Mouse (Mus musculus): ENCODE measurements around the gene Gnpat. TPM values are rescaled to one million over a fixed set of nuclear protein-coding genes. Genes with fewer than 3 reads are reported as not detected.

The Gnpat gene
- polyA plus RNA-seq, 1 experiment = 84.6 TPM

DNA sequence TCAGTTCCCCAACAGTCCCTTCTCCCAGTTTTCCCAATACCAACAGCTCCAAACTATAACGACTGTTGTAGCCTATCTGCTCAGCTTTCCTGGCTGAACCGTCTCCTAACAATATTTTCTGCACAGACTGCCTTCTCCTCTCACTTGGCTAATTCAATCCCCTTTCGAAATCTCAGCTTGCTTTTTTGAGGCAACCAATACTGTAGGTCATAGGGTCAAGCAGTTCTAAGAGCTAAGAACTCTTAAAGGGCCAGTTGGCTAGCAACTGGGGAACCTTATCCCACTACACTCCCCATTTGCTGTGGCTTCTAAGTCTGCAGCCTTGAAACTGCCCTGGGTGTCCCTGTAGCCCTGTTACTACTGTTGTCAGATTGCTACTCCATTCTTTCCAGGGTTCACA lies 17.7 kb upstream of the Gnpat start:
- TF ChIP-seq POLR2A (IDR thresholded peaks at IDR 0.05; ENCODE audit: borderline replicate concordance, extremely low read depth, insufficient read depth, insufficient read length, poor library complexity, severe bottlenecking) (no peak), CTCF (IDR thresholded peaks at IDR 0.05; ENCODE audit: borderline replicate concordance, extremely low read depth, insufficient read depth, insufficient read length) (no peak)
- DNase-seq (ENCODE audit: low read depth) = no peak

DNA sequence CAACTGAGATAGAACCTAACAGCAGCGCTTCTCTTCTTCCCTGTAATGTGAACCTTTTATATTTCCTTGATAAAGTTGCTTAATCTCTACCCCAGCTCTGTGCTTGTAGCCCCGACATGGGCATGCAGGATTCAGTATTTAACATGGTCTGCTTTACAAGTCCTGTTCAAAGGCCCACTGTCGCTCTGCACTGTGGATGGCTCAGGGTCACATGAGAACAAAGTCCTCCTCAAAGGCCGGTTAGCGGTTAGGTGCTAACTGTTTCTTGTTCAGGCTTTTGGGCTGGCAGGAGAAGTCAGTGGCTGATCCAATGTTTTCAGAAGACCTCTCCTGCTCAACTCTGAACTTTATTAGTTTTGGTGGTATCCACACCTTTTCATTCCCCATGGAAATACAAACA lies 17.3 kb upstream of the Gnpat start:
- DNase-seq (ENCODE audit: low read depth) = no peak
- TF ChIP-seq POLR2A (IDR thresholded peaks at IDR 0.05; ENCODE audit: borderline replicate concordance, extremely low read depth, insufficient read depth, insufficient read length, poor library complexity, severe bottlenecking) (no peak), CTCF (IDR thresholded peaks at IDR 0.05; ENCODE audit: borderline replicate concordance, extremely low read depth, insufficient read depth, insufficient read length) (no peak)

DNA sequence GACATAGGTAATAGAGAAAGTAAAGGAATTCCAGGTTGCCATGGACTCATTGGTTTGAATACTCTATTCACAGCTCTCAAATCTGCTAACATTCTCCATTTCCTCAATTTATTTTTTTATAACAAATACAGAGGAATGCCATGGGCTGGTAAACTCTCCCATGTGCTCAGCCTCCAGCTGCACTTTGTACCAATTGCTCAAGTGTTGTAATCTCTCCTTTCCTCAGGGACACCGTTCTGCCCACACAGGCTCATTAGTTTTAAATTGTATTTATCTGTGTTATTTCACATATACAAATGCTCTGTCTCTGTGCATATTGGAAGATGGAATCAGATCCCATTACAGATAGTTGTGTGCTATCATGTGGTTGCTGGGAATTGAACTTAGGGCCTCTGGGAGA lies 9.3 kb upstream of the Gnpat start:
- no peak for TF ChIP-seq CTCF (IDR thresholded peaks at IDR 0.05; ENCODE audit: borderline replicate concordance, extremely low read depth, insufficient read depth, insufficient read length)
- no peak for TF ChIP-seq POLR2A (IDR thresholded peaks at IDR 0.05; ENCODE audit: borderline replicate concordance, extremely low read depth, insufficient read depth, insufficient read length, poor library complexity, severe bottlenecking)
- no peak for DNase-seq (ENCODE audit: low read depth)

DNA sequence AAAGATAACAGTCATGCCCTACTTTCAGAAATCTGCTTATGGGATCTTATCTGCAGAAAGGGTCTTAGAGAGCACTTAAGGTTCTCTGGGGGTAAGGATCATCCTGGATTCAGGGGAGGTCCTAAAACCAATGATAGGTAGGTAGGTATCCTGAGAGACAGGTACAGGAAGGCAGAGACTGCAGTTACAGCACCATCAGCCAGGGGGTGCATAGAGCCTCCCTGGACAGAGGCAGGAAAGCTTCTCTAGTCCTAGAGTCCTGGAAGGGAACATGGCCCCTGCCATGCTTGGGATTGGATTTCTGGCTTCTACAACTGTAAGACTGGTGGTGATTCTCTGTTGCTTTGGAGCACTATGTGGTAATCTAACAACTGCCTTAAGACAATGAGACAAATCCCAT lies 3.4 kb upstream of the Gnpat start:
- DNase-seq (ENCODE audit: low read depth) = no peak
- TF ChIP-seq CTCF (IDR thresholded peaks at IDR 0.05; ENCODE audit: borderline replicate concordance, extremely low read depth, insufficient read depth, insufficient read length) (peak; percentile 36; the same call in 1 of the 2 replicates), POLR2A (IDR thresholded peaks at IDR 0.05; ENCODE audit: borderline replicate concordance, extremely low read depth, insufficient read depth, insufficient read length, poor library complexity, severe bottlenecking) (no peak)

DNA sequence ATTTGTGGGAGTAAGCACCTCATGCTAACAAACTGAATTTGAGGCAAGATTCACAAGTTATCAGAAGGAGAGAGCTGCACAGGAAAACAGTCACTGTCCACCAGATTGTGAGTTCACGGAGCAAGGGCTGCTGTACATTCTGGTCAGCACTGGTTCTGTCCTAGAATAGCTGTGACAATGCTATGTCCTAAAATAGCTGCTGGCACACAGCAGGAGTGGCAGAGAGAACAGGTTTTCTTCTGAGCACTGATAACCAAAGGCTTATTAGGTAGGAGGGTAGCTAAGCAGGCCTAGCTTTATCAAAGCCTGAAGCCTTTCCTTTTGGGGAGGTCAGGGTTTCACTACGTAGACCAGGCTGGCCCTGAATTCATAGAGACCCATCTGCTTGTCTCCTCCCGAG lies 2.6 kb upstream of the Gnpat start:
- no peak for DNase-seq (ENCODE audit: low read depth)
- TF ChIP-seq CTCF (IDR thresholded peaks at IDR 0.05; ENCODE audit: borderline replicate concordance, extremely low read depth, insufficient read depth, insufficient read length) = no peak
- TF ChIP-seq POLR2A (IDR thresholded peaks at IDR 0.05; ENCODE audit: borderline replicate concordance, extremely low read depth, insufficient read depth, insufficient read length, poor library complexity, severe bottlenecking) = no peak

DNA sequence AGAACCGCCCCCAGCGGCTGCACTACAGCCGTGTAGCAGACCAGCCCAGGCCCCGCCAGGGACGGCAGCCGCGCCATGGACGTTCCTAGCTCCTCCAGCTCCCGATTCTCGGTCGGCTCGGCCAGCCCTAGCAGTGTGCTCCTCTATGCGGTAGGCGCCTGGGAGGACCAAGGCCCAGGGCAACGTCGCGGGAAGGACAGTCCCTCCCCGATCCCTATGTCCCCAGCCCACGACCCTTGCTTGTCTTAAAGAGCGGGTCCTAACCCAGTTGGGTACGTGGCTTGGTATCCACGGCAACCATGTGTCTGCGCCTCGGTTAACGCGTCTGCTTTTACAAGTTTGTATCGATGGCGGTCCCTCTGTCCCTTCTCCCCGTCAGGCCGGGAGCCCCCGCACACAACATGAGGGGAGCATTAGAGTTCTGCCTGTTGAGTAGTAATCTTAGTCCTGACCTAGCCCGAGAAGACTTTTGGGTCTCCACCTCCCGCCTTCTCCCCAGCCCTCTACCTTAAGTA lies 387 bp downstream of the Gnpat start:
- no peak for DNase-seq (ENCODE audit: low read depth)
- TF ChIP-seq POLR2A (IDR thresholded peaks at IDR 0.05; ENCODE audit: borderline replicate concordance, extremely low read depth, insufficient read depth, insufficient read length, poor library complexity, severe bottlenecking) = no peak
- TF ChIP-seq CTCF (IDR thresholded peaks at IDR 0.05; ENCODE audit: borderline replicate concordance, extremely low read depth, insufficient read depth, insufficient read length) = no peak

DNA sequence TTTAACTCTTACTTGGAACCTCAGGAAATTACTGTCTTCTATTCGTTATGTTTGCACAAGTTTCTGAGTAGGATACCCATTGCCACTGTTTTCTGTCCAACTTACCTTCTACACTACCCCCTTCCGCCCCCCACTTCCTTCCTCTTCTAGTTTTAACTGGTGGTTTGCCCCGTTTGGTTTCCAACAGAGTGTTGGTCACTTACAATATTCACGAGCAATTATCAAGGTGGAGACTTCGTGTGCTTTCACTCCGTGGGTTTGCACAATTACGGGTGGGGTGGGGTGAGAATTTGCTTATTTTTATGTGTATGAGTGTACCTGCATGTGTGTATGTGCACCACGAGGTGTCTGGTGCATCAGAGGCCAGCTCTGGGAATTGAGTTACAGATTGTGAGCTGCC lies 896 bp downstream of the Gnpat start:
- TF ChIP-seq POLR2A (IDR thresholded peaks at IDR 0.05; ENCODE audit: borderline replicate concordance, extremely low read depth, insufficient read depth, insufficient read length, poor library complexity, severe bottlenecking) (no peak), CTCF (IDR thresholded peaks at IDR 0.05; ENCODE audit: borderline replicate concordance, extremely low read depth, insufficient read depth, insufficient read length) (no peak)
- DNase-seq (ENCODE audit: low read depth) = no peak

DNA sequence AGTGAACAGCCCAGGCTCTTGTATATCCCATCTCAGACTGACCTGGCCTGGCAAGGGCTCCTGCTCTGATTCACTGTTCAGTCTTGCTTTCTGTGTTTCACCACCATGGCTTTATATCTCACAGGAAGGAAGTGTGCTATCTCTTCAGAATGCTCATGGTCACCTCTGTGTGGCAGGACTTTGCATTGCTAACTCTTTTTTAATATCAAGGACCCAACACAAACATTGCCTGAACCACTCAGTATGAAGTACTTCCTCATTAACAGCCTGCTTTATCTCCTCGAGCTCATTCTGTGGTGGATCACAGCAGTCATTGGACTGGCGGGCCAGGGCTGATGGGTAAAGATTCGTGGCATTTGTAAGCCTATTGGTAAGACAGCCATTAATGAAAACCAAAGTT lies 3.8 kb downstream of the Gnpat start:
- DNase-seq (ENCODE audit: low read depth) = no peak
- no peak for TF ChIP-seq POLR2A (IDR thresholded peaks at IDR 0.05; ENCODE audit: borderline replicate concordance, extremely low read depth, insufficient read depth, insufficient read length, poor library complexity, severe bottlenecking)
- TF ChIP-seq CTCF (IDR thresholded peaks at IDR 0.05; ENCODE audit: borderline replicate concordance, extremely low read depth, insufficient read depth, insufficient read length) = no peak

DNA sequence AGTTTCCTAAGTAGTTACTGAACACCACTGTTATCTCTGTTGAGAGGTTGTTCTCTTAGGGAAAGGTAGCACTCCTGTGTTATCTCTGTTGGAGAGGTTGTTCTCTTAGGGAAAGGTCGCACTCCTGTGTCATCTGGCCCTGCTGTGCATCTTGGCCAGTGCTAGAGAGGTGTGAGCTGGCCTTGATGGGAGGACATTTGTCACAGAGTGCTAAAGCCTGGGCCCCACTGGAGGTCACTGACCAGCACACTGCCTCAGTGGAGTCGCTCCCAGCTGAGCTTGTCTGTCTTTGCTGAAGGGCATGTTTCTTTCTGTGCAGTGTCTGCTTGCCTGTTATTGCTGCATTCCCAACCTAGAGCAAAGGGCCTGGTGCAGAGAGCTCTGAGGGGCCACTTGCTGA lies 4.3 kb downstream of the Gnpat start:
- no peak for DNase-seq (ENCODE audit: low read depth)
- no peak for TF ChIP-seq CTCF (IDR thresholded peaks at IDR 0.05; ENCODE audit: borderline replicate concordance, extremely low read depth, insufficient read depth, insufficient read length)
- TF ChIP-seq POLR2A (IDR thresholded peaks at IDR 0.05; ENCODE audit: borderline replicate concordance, extremely low read depth, insufficient read depth, insufficient read length, poor library complexity, severe bottlenecking) = no peak

DNA sequence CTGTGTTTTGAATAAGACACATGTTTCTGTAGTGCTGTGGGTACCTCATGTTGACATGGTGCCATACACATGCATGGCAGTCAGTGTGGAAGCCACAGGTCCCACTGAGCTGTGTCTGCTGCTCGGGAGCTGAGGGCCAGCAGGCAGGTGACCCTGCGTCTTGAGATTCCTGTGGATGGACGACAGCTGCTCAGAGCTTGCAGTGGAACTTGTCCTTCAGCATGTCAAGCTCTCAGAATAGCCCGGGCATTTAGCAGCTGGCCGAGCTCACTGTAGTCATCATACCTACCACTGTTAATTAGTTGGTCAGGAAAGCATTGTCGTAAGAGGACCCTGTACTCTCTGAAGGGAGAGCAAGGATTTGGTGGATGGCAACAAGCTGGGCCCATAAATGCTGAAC lies 6.9 kb downstream of the Gnpat start:
- no peak for DNase-seq (ENCODE audit: low read depth)

DNA sequence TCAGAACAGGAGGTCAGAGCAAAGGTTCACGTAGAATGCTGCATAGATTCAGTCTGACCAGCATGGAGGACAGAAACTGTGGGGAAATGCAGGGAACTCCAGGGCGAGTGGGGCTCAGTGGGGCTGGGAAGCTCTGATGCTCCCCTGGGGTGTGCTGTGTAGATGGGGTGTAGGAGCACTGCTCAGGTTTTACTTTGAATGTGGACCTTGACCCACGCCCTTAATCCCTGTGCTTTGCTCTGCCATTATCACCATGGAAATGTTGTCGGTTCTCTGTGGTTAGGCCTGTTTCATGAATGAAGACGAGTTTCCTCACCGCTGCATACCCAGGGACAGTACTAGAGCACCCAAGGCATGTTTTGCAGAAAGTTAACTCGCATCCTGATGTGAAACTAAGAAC lies 8.6 kb downstream of the Gnpat start:
- no peak for DNase-seq (ENCODE audit: low read depth)

More for the DNA sequence above, 6.9 kb downstream of the Gnpat start:
- TF ChIP-seq CTCF (IDR thresholded peaks at IDR 0.05; ENCODE audit: borderline replicate concordance, extremely low read depth, insufficient read depth, insufficient read length) (no peak), POLR2A (IDR thresholded peaks at IDR 0.05; ENCODE audit: borderline replicate concordance, extremely low read depth, insufficient read depth, insufficient read length, poor library complexity, severe bottlenecking) (no peak)

DNA sequence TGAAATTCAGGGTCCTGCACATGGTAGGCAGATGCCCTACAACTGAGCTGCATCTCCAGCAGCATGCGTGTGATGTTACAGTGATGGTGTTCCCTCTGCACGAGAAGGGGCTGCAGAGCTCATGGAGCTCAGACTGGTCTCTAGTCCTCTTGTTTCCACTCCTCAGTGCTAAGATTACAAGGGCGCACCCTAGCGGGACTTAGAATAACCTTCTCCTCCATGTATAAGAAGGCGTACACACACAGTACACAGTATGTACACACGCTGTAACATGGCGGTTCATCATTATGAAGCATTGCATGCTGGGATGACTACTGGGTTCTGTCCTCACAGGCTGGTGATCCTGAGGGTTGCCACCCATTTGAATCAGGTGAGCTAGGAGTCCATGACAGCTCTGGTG lies 9.2 kb downstream of the Gnpat start:
- TF ChIP-seq POLR2A (IDR thresholded peaks at IDR 0.05; ENCODE audit: borderline replicate concordance, extremely low read depth, insufficient read depth, insufficient read length, poor library complexity, severe bottlenecking) (no peak), CTCF (IDR thresholded peaks at IDR 0.05; ENCODE audit: borderline replicate concordance, extremely low read depth, insufficient read depth, insufficient read length) (no peak)
- DNase-seq (ENCODE audit: low read depth) = no peak

More for the DNA sequence above, 8.6 kb downstream of the Gnpat start:
- TF ChIP-seq POLR2A (IDR thresholded peaks at IDR 0.05; ENCODE audit: borderline replicate concordance, extremely low read depth, insufficient read depth, insufficient read length, poor library complexity, severe bottlenecking) (no peak), CTCF (IDR thresholded peaks at IDR 0.05; ENCODE audit: borderline replicate concordance, extremely low read depth, insufficient read depth, insufficient read length) (no peak)
